Mouse (Mus musculus) inflammation-experienced regulatory T-cells (primary cell): ENCODE data around the gene Olfr1491. TPM values are rescaled to one million over a fixed set of nuclear protein-coding genes. Genes with fewer than 3 reads are reported as not detected.

Source experiments
- polyA plus RNA-seq, 2 experiments: library from polyadenylated mRNA; unstranded; fragments of 100-300 nt; shearing (Covaris generic); gene quantifications; one replicate each; pipeline ENCODE4 v1.2.1; 2017

Gene Olfr1491
- polyA plus RNA-seq = under 1 TPM in 1 of 2 experiments, not detected in 1; 0.49 TPM

DNA sequence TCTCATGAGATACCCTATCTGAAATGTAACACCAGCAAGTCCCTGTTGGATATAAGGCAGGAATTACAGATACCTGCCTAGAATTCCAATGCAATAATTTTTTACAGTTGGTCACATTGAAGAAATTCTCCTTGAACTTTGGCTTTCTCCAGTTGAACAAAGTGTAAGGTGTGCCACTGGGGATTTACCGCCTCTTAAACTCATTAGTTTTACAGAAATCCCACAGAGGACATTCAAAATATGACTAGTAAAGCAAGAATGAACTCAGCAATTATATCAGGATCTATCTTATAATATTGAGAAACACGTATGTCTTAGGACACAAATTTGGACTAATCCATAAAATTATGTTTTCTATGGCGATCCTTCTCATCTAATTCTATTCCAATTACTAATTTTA lies at the start of gene Olfr1491:
TSS of gene Olfr1491 (plus strand) at position 301 of the 400 bp plus-strand sequence.

DNA sequence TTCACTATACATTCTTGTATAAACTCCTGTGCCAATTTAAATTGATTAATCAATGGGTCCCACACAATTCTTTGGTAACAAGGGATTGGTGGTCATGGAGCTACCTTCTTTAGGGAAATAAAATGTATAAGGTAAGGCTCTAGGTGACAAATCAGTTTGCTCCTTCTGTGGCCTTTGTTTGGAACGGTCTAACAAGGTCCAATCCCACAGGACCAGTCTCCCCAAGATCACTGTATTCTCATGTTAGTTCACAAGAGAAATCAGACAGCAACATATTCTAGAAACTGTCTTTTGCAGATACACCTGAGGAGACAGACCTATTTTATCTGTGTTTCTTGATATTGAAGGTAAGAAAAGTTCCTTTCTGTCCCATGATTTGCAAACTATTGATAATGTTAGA lies 46.3 kb upstream of the Olfr1491 start, which contains the start of gene Olfr1490:
TSS of gene Olfr1490 (plus strand) at position 301 of the 400 bp plus-strand sequence.

DNA sequence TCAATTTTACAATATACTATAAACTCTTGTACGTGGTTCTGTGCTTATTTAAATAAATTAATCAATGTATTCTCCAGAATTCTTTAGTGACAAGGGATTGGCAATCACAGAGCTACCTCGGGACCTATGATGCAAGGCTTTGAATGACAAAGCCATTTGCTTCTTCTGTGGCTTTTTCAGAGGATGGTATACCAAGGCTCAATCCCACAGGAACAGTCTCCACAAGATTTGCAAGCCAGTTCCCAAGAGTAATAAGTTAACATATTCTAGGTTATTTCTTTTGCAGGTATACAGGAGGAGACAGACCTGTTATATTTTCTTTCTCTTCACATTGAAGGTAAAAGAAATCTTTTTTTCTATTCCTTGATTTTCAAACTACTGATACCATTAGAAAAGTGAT lies 25.9 kb downstream of the Olfr1491 start, which contains the start of gene Olfr1493-ps1:
TSS of gene Olfr1493-ps1 (plus strand) at position 301 of the 400 bp plus-strand sequence.

DNA sequence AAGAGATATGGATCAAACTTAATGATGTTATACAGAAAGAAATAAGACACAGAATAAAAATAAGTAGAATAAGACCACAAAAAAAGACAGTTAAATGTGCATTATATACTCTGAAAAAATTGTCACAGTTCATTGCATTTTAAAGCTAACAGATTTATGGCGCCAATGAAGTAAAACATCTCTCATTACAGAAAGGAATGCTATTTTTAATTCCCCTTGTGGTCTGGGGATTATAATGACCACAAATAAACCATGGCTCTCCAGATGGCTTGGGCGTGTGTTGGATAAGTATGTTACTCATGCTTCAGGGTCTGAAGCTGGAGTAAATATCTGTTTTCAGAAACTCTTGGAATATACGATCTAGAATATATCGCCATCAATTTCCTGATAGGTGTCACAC lies 42.4 kb downstream of the Olfr1491 start, which contains the start of gene Olfr1494:
TSS of gene Olfr1494 (plus strand) at position 301 of the 400 bp plus-strand sequence.

Other genes starting within 250 kb of the Olfr1491 start
- not detected for gene Olfr1472, start 241.2 kb upstream of the Olfr1491 start, polyA plus RNA-seq
- gene Olfr1474, start 227.7 kb upstream of the Olfr1491 start, polyA plus RNA-seq = 1 to 10 TPM in 1 of 2 experiments, not detected in 1; 1.1 TPM
- gene Olfr1475, start 217.1 kb upstream of the Olfr1491 start, polyA plus RNA-seq = not detected
- under 1 TPM in 1 of 2 experiments, not detected in 1; 0.53 TPM for gene Olfr1477, start 196.7 kb upstream of the Olfr1491 start, polyA plus RNA-seq
- gene Olfr1480, start 169.4 kb upstream of the Olfr1491 start, polyA plus RNA-seq = not detected
- not detected for gene Olfr1484, start 113.8 kb upstream of the Olfr1491 start, polyA plus RNA-seq
- gene Olfr1487, start 79.9 kb upstream of the Olfr1491 start, polyA plus RNA-seq = not detected
- gene Olfr1489, start 65.6 kb upstream of the Olfr1491 start, polyA plus RNA-seq = under 1 TPM in 1 of 2 experiments, not detected in 1; 0.04 TPM
- gene Olfr1490, start 46.2 kb upstream of the Olfr1491 start, polyA plus RNA-seq = not detected
- gene Olfr1493-ps1, start 26.0 kb downstream of the Olfr1491 start, polyA plus RNA-seq = under 1 TPM in 1 of 2 experiments, not detected in 1; 0.14 TPM
- not detected for gene Olfr1494, start 42.5 kb downstream of the Olfr1491 start, polyA plus RNA-seq
- not detected for gene Olfr1495, start 67.3 kb downstream of the Olfr1491 start, polyA plus RNA-seq
- gene Olfr1496, start 80.6 kb downstream of the Olfr1491 start, polyA plus RNA-seq = 1 to 10 TPM in 1 of 2 experiments, not detected in 1; 1.3 TPM
- gene Olfr1497, start 100.9 kb downstream of the Olfr1491 start, polyA plus RNA-seq = not detected
- gene Olfr1499, start 122.2 kb downstream of the Olfr1491 start, polyA plus RNA-seq = not detected
- 1 to 10 TPM in 1 of 2 experiments, not detected in 1; 1.2 TPM for gene Olfr1500, start 133.2 kb downstream of the Olfr1491 start, polyA plus RNA-seq
- gene Olfr1501, start 153.4 kb downstream of the Olfr1491 start, polyA plus RNA-seq = under 1 TPM; 0.27 to 0.28 TPM
- not detected for gene Olfr1502, start 164.5 kb downstream of the Olfr1491 start, polyA plus RNA-seq
- gene Olfr1504, start 200.7 kb downstream of the Olfr1491 start, polyA plus RNA-seq = under 1 TPM in 1 of 2 experiments, not detected in 1; 0.18 TPM
- not detected for gene Olfr1505, start 216.3 kb downstream of the Olfr1491 start, polyA plus RNA-seq